Mouse (Mus musculus): ENCODE results near the gene Nmnat2. TPM values are rescaled to one million over a fixed set of nuclear protein-coding genes. Genes with fewer than 3 reads are reported as not detected.

Gene Nmnat2
- polyA plus RNA-seq, 1 experiment from 2014 or later, result 23.7 TPM

DNA sequence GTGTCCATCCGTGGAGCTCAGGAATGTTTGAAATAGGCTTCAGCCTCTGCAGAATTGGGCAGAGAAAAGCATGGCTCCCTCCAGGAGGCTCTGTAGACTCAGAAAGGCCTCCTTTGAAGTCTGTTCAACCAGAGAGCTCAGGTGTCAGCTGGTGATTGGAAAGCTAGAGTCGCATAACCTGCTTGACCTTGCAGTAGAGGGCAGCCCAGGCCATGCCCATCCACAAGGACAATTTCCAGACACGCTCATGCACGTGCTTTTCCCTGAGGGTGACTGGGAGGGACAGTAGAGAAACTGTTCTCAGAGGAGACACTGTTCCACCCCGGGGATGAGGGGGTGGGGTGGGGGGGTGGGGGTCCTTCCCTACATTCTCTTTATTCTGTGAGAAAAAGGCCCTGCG, 76.6 kb downstream of the Nmnat2 start:
- Histone ChIP-seq H3K4me2 (no peak overlapping the region), H3K4me3 (replicated peaks) (no peak overlapping the region), H3K9me3 (no peaks in the 10 kb centered on the region), H3K9ac (no peak overlapping the region), H3K4me1 (peaks cover 24% of the 10 kb centered on the region), H3K36me3 (replicated peaks) (no peaks in the 10 kb centered on the region), H3K27ac (no peak overlapping the region), H3K27me3 (0 out of 2 replicates have a peak, but pooled peaks cover 2% of the 10 kb centered on the region)
- no peak for ATAC-seq (ENCODE audit: low FRiP score)
- WGBS, result 75% methylated on average over 6 of the region's 6 CpGs

DNA sequence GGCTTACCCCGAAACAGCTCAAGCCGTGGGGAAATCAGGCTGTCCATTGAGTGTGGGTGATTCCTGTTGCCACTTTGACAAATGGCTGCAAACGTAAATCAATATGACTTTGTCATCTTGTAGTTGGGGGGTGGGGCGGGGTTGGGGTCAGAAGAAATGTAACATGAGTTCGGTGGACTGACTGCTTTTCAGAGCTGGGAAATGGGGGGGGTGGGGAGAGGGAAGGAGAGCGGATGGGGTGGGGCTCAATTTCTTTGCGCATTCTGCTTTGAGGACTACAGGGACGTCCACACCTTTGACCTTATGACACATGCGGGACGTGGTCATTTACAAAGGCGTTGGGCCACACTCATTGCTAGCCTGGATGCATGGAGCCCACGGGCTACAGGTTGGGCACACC, 77.2 kb downstream of the Nmnat2 start:
- no peak overlapping the region for H3K4me3 ChIP-seq (replicated peaks)
- WGBS, result 86% methylated on average over 12 of the region's 12 CpGs
- no peak overlapping the region for H3K4me2 ChIP-seq
- ATAC-seq (ENCODE audit: low FRiP score), result no peak
- H3K9me3 ChIP-seq, result no peaks in the 10 kb centered on the region
- H3K27ac ChIP-seq, result no peak overlapping the region
- peaks cover 26% of the 10 kb centered on the region for H3K4me1 ChIP-seq
- H3K36me3 ChIP-seq (replicated peaks), result no peaks in the 10 kb centered on the region
- H3K27me3 ChIP-seq, result 0 out of 2 replicates have a peak, but pooled peaks cover 2% of the 10 kb centered on the region
- H3K9ac ChIP-seq, result no peak overlapping the region

DNA sequence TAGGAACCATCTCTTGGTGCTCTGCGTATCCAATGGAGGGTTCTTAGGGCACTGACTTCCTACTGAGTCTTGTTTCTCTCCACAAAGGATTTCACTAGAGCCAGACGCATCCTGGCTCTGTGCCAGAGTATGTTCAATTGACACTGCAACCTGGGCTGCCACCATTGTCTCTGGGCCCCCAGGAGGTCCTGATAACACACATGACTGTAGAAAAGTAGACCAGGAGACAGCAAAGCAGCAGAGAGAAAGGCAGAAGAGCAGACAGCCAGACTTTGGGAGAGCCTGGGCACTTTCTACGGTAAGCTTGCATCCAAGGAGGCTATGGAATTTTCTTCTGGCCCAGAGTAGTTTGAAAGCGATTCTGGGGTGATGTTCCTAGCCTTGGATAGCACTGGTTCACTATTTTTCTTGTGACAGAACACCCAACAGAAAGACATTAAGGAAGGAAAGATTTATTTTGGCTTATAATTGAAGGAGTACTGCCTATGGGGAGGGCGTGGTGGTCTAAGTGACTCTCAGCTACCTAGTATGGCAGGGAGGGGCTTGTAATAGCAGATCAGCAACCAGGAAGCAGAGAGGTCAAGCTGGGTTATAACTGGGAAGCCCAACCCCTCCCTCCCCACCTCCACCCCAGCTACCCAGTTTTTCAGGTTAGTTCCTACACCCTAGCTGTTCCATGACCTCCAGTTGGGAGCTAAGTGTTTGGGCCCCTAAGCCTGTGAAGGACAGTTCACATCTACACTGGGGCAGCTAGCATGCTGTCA, 78.5 kb downstream of the Nmnat2 start:
- 56% methylated on average over 5 of the region's 5 CpGs for WGBS
- Histone ChIP-seq H3K9me3 (no peaks in the 10 kb centered on the region), H3K27ac (0 out of 2 replicates have a peak overlapping the region, but pooled peaks have one; percentile 31), H3K36me3 (replicated peaks) (no peaks in the 10 kb centered on the region), H3K4me1 (peaks cover 40% of the 10 kb centered on the region), H3K4me3 (replicated peaks) (no peak overlapping the region), H3K9ac (no peak overlapping the region), H3K27me3 (0 out of 2 replicates have a peak, but pooled peaks cover 2% of the 10 kb centered on the region), H3K4me2 (no peak overlapping the region)
- ATAC-seq (ENCODE audit: low FRiP score), result no peak

- ATAC-seq (ENCODE audit: low FRiP score), result no peak
- Histone ChIP-seq H3K27ac (no peak overlapping the region), H3K4me3 (replicated peaks) (no peak overlapping the region), H3K9me3 (no peaks in the 10 kb centered on the region), H3K9ac (no peak overlapping the region), H3K27me3 (0 out of 2 replicates have a peak, but pooled peaks cover 2% of the 10 kb centered on the region), H3K4me1 (peaks cover 42% of the 10 kb centered on the region), H3K4me2 (no peak overlapping the region), H3K36me3 (replicated peaks) (no peaks in the 10 kb centered on the region)
- 85% methylated on average over 7 of the region's 7 CpGs for WGBS
Observed at GRCm38 (mm10) chr1:153034064-153034463, 79.3 kb downstream of the Nmnat2 start.

- ATAC-seq (ENCODE audit: low FRiP score), result peak; percentile 40
Observed at GRCm38 (mm10) chr1:153035328-153035944, 80.6 kb downstream of the Nmnat2 start.

DNA sequence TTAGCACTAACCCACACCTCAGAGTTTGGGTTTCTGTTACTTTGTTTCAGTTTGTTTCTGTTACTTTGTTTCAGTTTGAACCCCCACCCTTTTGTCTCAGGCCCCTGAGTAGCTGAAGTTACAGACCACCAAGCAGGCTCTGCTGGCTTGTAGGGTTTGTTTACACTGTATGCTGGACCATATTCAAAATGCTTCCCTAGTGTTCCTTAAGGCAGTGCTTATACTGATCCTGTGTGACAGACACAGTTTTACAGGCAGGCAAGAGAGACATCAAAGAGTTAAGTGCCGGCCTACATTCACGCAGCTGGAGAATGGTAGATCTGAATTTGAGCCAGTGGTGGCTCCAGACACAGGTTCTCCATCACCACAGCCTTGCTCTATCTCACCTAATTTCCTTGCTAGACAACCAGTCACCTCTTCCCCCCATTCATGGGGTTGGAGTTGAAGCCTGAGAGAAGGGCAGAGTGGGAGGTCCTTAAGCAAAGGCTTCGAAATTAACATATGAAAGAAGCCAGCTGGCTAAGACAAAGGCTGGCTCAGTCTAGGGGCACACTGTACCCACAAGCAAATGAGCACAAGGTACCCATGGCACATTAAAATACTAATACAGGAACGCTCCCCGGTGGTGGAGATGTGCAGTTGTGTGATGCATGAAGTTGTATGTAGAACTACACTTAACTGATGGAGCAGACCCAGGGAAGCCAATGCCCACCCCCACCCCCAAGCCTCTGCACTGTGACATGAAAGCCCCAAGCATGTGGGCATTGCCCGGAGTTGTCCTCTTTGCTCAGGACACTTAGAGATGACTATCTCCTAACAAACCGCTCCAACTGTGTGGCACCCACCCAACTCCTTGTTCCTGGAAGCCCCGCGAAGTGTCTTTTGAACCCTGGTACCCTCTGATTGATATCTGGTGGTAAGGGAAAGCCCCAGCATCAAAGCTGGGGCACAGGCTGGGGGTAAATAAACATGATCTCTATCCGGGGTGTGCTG, 82.9 kb downstream of the Nmnat2 start:
- 55% methylated on average over 10 of the region's 10 CpGs for WGBS

More at GRCm38 (mm10) chr1:153035328-153035944, 80.6 kb downstream of the Nmnat2 start:
- Histone ChIP-seq H3K27me3 (0 out of 2 replicates have a peak, but pooled peaks cover 2% of the 10 kb centered on the region), H3K36me3 (replicated peaks) (no peaks in the 10 kb centered on the region), H3K4me1 (peaks cover 51% of the 10 kb centered on the region), H3K4me3 (replicated peaks) (no peak overlapping the region), H3K9ac (peak overlapping the region; percentile 40; the same call in 1 of the 2 replicates), H3K27ac (peak overlapping the region; percentile 88), H3K9me3 (no peaks in the 10 kb centered on the region), H3K4me2 (no peak overlapping the region)
- WGBS, result 35% methylated on average over 6 of the region's 6 CpGs

DNA sequence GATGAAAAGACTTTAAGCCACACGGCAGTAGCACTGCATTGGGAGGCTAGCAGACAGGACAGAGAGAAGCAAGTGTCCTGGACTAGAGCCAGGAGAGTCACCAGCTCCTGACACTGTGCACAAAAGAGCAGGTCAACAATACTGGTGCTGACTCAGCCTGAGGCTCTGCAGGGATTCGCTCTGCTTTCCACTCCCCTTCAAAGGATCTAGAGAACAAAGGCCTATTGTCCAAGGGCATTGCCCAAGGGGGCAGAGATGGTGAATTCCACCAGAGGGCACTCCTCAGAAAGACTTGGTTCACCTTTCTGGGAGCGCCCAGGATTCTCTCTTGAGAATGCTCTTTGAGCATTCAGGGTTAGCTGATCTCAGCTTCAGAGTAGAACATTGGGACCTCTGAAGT, 85.3 kb downstream of the Nmnat2 start:
- Histone ChIP-seq H3K9ac (no peak overlapping the region), H3K27ac (0 out of 2 replicates have a peak overlapping the region, but pooled peaks have one; percentile 13), H3K4me3 (replicated peaks) (no peak overlapping the region), H3K27me3 (peaks cover 19% of the 10 kb centered on the region), H3K4me1 (peaks cover 48% of the 10 kb centered on the region), H3K4me2 (no peak overlapping the region), H3K9me3 (no peaks in the 10 kb centered on the region), H3K36me3 (replicated peaks) (no peaks in the 10 kb centered on the region)
- ATAC-seq (ENCODE audit: low FRiP score), result no peak
- 9% methylated on average over 3 of the region's 3 CpGs for WGBS

More for the DNA sequence above, 82.9 kb downstream of the Nmnat2 start:
- no peak overlapping the region for H3K4me3 ChIP-seq (replicated peaks)
- H3K27ac ChIP-seq, result peak overlapping the region; percentile 75
- no peaks in the 10 kb centered on the region for H3K36me3 ChIP-seq (replicated peaks)
- peaks cover 7% of the 10 kb centered on the region; the same call in 1 of the 2 replicates for H3K27me3 ChIP-seq
- peak; percentile 88 for ATAC-seq (ENCODE audit: low FRiP score)
- H3K9ac ChIP-seq, result no peak overlapping the region
- peaks cover 52% of the 10 kb centered on the region for H3K4me1 ChIP-seq
- H3K4me2 ChIP-seq, result no peak overlapping the region
- H3K9me3 ChIP-seq, result no peaks in the 10 kb centered on the region

DNA sequence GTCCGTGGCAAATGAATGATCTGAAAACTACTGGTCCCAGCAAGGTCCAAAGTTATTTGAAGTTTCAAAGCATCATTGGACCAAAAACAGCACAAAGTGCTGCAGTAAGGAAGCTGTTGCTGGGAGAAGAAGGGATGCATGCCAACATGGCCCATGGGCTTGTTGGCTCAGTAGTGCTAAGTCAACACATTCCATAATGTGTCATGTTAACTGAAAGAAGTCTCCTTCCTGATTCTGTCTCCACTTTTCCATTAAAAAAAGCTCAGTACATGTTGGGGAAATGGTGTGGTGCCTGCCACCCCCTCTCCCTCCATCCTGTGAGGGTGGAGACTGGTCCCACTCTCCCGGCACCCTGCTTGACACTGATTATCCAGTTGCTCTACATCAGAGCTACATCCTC, 86.3 kb downstream of the Nmnat2 start:
- Histone ChIP-seq H3K4me3 (replicated peaks) (no peak overlapping the region), H3K4me2 (no peak overlapping the region), H3K9me3 (no peaks in the 10 kb centered on the region), H3K27ac (no peak overlapping the region), H3K4me1 (peaks cover 39% of the 10 kb centered on the region), H3K9ac (no peak overlapping the region), H3K36me3 (replicated peaks) (no peaks in the 10 kb centered on the region), H3K27me3 (peaks cover 26% of the 10 kb centered on the region)
- WGBS, result 89% methylated on average over 2 of the region's 2 CpGs
- ATAC-seq (ENCODE audit: low FRiP score), result no peak

DNA sequence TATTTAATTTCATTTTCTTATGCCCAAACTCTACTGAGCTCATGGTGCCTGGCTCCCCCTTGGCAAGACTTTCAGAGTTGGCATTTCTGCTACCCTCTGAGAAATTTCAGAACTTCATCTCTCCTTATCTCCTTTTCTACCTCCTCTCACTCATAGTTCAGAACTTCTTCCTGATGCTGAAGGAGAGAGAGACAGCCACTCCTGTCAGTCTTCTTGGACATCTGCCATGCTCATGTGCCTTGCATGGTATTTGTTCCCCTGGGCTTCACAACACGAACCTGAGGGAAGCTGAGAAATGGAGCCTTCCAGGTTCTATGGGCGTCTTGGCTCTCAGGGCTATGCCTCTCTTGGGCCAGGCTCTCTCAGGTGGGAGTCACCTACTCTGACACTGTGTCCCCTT, 87.5 kb downstream of the Nmnat2 start:
- ATAC-seq (ENCODE audit: low FRiP score), result no peak
- no peak overlapping the region for H3K27ac ChIP-seq
- H3K9me3 ChIP-seq, result no peaks in the 10 kb centered on the region
- H3K27me3 ChIP-seq, result peaks cover 36% of the 10 kb centered on the region
- H3K9ac ChIP-seq, result no peak overlapping the region
- no peak overlapping the region for H3K4me2 ChIP-seq
- 85% methylated on average over 2 of the region's 2 CpGs for WGBS
- H3K36me3 ChIP-seq (replicated peaks), result no peaks in the 10 kb centered on the region
- H3K4me1 ChIP-seq, result peaks cover 33% of the 10 kb centered on the region
- no peak overlapping the region for H3K4me3 ChIP-seq (replicated peaks)

GRCm38 (mm10) chr1:153043332-153043731, 88.5 kb downstream of the Nmnat2 start:
- no peak overlapping the region for H3K4me3 ChIP-seq (replicated peaks)
- H3K9ac ChIP-seq, result no peak overlapping the region
- H3K27ac ChIP-seq, result no peak overlapping the region
- H3K27me3 ChIP-seq, result peaks cover 42% of the 10 kb centered on the region
- no peaks in the 10 kb centered on the region for H3K9me3 ChIP-seq
- no peak overlapping the region for H3K4me2 ChIP-seq
- peaks cover 29% of the 10 kb centered on the region for H3K4me1 ChIP-seq
- 66% methylated on average over 6 of the region's 6 CpGs for WGBS
- ATAC-seq (ENCODE audit: low FRiP score), result no peak
- H3K36me3 ChIP-seq (replicated peaks), result no peaks in the 10 kb centered on the region

DNA sequence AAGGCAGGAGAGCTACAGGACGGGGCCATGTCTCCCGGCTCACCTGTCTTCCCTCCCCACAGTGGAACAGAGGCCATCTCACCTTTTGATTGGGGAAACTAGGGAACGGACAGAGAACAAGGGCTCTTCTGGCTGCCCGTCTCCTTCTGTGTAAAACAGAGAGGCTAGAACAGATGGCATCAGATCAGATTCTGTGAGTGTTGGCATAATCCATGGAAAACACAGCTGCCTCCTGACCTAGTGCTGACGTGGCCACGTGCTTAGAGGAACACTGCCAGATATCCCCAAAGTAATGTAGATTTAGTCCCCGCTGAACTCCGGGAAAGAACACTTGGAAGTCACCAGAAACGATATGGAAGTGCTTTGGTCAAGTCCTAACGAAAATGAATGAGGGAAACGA, 90.6 kb downstream of the Nmnat2 start:
- no peak overlapping the region for H3K4me3 ChIP-seq (replicated peaks)
- ATAC-seq (ENCODE audit: low FRiP score), result no peak
- H3K27ac ChIP-seq, result no peak overlapping the region
- WGBS, result 75% methylated on average over 11 of the region's 11 CpGs
- H3K4me1 ChIP-seq, result peaks cover 22% of the 10 kb centered on the region; the same call in 1 of the 2 replicates
- H3K27me3 ChIP-seq, result peaks cover 56% of the 10 kb centered on the region
- no peaks in the 10 kb centered on the region for H3K36me3 ChIP-seq (replicated peaks)
- H3K4me2 ChIP-seq, result no peak overlapping the region
- no peaks in the 10 kb centered on the region for H3K9me3 ChIP-seq
- H3K9ac ChIP-seq, result no peak overlapping the region
